Mouse (Mus musculus) lung, postnatal 0 days (tissue): ENCODE measurements around the gene Cdc73.

Source experiments
- CTCF ChIP-seq: IDR thresholded peaks from 2 replicates; pipeline ENCODE4 v1.5.1; 2016; ENCODE audit warnings: antibody characterized with exemption, mild to moderate bottlenecking
- EP300 ChIP-seq: IDR thresholded peaks from 2 replicates; pipeline ENCODE4 v1.6.1; 2016; ENCODE audit warnings: antibody characterized with exemption, mild to moderate bottlenecking, control low read depth

GRCm38 (mm10) chr1:143710627-143710976 lies 7.9 kb upstream of the Cdc73 start:
- TF ChIP-seq CTCF = no peak
- TF ChIP-seq EP300 = no peak
